Mouse (Mus musculus) liver, embryonic 14.5 days (tissue): Measurements from ENCODE around the gene Adra2b.

ENCODE experiments used
- CTCF ChIP-seq: IDR thresholded peaks from 2 replicates; pipeline ENCODE4 v1.5.1; 2016; ENCODE audit warnings: antibody characterized with exemption, low read depth, control low read depth
- EP300 ChIP-seq: IDR thresholded peaks from 2 replicates; pipeline ENCODE4 v1.6.1; 2016; ENCODE audit warnings: antibody characterized with exemption, low read depth

GRCm38 (mm10) chr2:127371484-127371861 is 8.5 kb downstream of the Adra2b start:
- TF ChIP-seq CTCF, result no peak
- TF ChIP-seq EP300, result no peak
